Mouse (Mus musculus) liver, embryonic 14.5 days (tissue): Measurements from ENCODE around the gene Adrb1. TPM values are rescaled to one million over a fixed set of nuclear protein-coding genes. Genes with fewer than 3 reads are reported as not detected.

Experiments
- ATAC-seq: fragments of 200-750 bp; cut with Nextera tagmentation; 2 replicates; pipeline ENCODE4 v1.8.0; 2017; ENCODE audit warnings: moderate number of reproducible peaks, mild to moderate bottlenecking, moderate library complexity; ENCODE audit not compliant: insufficient read depth
- DNase-seq, 3 experiments: peaks; one replicate each; pipeline ENCODE4 v3.0.0-alpha.2; 2012 to 2013; ENCODE audit warnings: low read depth in 3 of 3, low spot score in 3 of 3
- H3K27ac ChIP-seq: fragments of 300-500 bp; sonication (generic); 2 replicates; pipeline ENCODE4 v1.5.1; 2014; ENCODE audit warnings: moderate library complexity, mild to moderate bottlenecking, control low read depth, inconsistent platforms
- H3K27me3 ChIP-seq: fragments of 300-500 bp; sonication (generic); 2 replicates; pipeline ENCODE4 v1.6.1; 2014; ENCODE audit warnings: mild to moderate bottlenecking, low read length, moderate library complexity; ENCODE audit not compliant: control insufficient read depth, insufficient read depth
- H3K36me3 ChIP-seq: fragments of 300-500 bp; sonication (generic); replicated peaks from 2 replicates; pipeline ENCODE4 v1.6.1; 2014; ENCODE audit warnings: low read depth; ENCODE audit not compliant: control insufficient read depth, insufficient read depth
- H3K4me1 ChIP-seq, 2 experiments: fragments of 200-500 bp in 1 of 2; fragments of 300-500 bp in 1 of 2; sonication (generic) in 1 of 2; replicated peaks; 2 replicates each; pipeline ENCODE4 v1.6.1; 2012 to 2014; ENCODE audit warnings: antibody characterized with exemption in 1 of 2, inconsistent platforms in 1 of 2, low read length in 1 of 2; ENCODE audit not compliant: control insufficient read depth in 2 of 2, insufficient read depth in 2 of 2
- H3K4me2 ChIP-seq: fragments of 300-500 bp; sonication (generic); 2 replicates; pipeline ENCODE4 v1.6.1; 2014; ENCODE audit warnings: low read depth, mild to moderate bottlenecking, control low read depth, moderate library complexity
- H3K4me3 ChIP-seq, 2 experiments: fragments of 200-500 bp in 1 of 2; fragments of 300-500 bp in 1 of 2; sonication (generic) in 1 of 2; 2 replicates each; pipeline ENCODE4 v1.5.1; 2012 to 2014; ENCODE audit warnings: low read depth in 2 of 2, low read length in 2 of 2, mild to moderate bottlenecking in 2 of 2, control low read depth in 1 of 2, inconsistent platforms in 1 of 2, moderate library complexity in 1 of 2; ENCODE audit not compliant: insufficient read depth in 1 of 2
- H3K9ac ChIP-seq: fragments of 300-500 bp; sonication (generic); replicated peaks from 2 replicates; pipeline ENCODE4 v1.6.1; 2014; ENCODE audit warnings: mild to moderate bottlenecking, control low read depth, moderate library complexity
- H3K9me3 ChIP-seq: fragments of 300-500 bp; sonication (generic); 2 replicates; pipeline ENCODE4 v1.6.1; 2016; ENCODE audit warnings: low read length, mixed read lengths; ENCODE audit not compliant: control insufficient read depth
- CTCF ChIP-seq: IDR thresholded peaks from 2 replicates; pipeline ENCODE4 v1.5.1; 2016; ENCODE audit warnings: antibody characterized with exemption, low read depth, control low read depth
- EP300 ChIP-seq: IDR thresholded peaks from 2 replicates; pipeline ENCODE4 v1.6.1; 2016; ENCODE audit warnings: antibody characterized with exemption, low read depth
- whole genome bisulfite sequencing: fragments of 180-500 bp; shearing (Covaris S2); extraction: QIAGEN DNeasy Blood & Tissue Kit; methylation state at CpG from one replicate; pipeline ENCODE4 v1.1.7; 2014; ENCODE audit not compliant: insufficient replicate concordance; 5-methylcytosine and 5-hydroxymethylcytosine counted together
- polyA plus RNA-seq, 2 experiments: library from polyadenylated mRNA; depleted of rRNA in 1 of 2; stranded (reverse) in 1 of 2; unstranded in 1 of 2; fragments of >200 nt; fragmentation: Nextera tagmentation in 1 of 2; extraction: Ambion mirVana in 1 of 2; gene quantifications; 2 replicates each; pipeline versions ENCODE4 v1.2.1 to v1.2.3; 2012 to 2014

Adrb1 gene
- polyA plus RNA-seq, 2 experiments, result 0.20 to 0.30 TPM

DNA sequence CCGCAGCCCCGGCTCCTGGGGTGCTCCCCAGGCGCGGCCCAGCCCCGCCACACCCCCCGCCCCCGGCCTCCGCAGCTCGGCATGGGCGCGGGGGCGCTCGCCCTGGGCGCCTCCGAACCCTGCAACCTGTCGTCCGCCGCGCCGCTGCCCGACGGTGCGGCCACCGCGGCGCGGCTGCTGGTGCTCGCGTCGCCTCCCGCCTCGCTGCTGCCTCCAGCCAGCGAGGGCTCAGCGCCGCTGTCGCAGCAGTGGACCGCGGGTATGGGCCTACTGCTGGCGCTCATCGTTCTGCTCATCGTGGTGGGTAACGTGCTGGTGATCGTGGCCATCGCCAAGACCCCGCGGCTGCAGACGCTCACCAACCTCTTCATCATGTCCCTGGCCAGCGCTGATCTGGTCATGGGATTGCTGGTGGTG lies 300 bp downstream of the Adrb1 start:
- Histone ChIP-seq H3K9ac (no peak overlapping the region), H3K27me3 (peaks cover 65% of the 10 kb centered on the region), H3K4me2 (peak overlapping the region; percentile 58), H3K27ac (no peak overlapping the region), H3K4me3 (peak overlapping the region in 1 of 2 experiments; percentile 40; a peak in 2 of 4 replicates), H3K36me3 (no peaks in the 10 kb centered on the region), H3K9me3 (no peaks in the 10 kb centered on the region), H3K4me1 (no peaks in the 10 kb centered on the region)
- TF ChIP-seq EP300 (no peak), CTCF (no peak)
- ATAC-seq, result no peak
- DNase-seq, result no peak
- WGBS, result 1% methylated on average over 21 of the region's 48 CpGs

DNA sequence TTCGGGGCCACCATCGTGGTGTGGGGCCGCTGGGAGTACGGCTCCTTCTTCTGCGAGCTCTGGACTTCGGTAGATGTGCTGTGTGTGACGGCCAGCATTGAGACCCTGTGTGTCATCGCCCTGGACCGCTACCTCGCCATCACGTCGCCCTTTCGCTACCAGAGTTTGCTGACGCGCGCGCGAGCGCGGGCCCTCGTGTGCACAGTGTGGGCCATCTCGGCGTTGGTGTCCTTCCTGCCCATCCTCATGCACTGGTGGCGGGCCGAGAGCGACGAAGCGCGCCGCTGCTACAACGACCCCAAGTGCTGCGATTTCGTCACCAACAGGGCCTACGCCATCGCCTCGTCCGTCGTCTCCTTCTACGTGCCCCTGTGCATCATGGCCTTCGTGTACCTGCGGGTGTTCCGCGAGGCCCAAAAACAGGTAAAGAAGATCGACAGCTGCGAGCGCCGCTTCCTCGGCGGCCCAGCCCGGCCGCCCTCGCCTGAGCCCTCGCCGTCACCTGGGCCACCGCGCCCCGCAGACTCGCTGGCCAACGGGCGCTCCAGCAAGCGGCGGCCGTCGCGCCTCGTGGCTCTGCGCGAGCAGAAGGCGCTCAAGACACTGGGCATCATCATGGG lies 822 bp downstream of the Adrb1 start:
- Histone ChIP-seq H3K4me3 (peak overlapping the region in 1 of 2 experiments; percentile 40; a peak in 2 of 4 replicates), H3K36me3 (no peaks in the 10 kb centered on the region), H3K27ac (no peak overlapping the region), H3K9ac (no peak overlapping the region), H3K4me1 (no peaks in the 10 kb centered on the region), H3K9me3 (no peaks in the 10 kb centered on the region), H3K4me2 (peak overlapping the region; percentile 52), H3K27me3 (peaks cover 65% of the 10 kb centered on the region)
- ATAC-seq, result no peak
- WGBS, result 2% methylated on average over 69 of the region's 69 CpGs
- TF ChIP-seq EP300 (no peak), CTCF (no peak)
- no peak for DNase-seq

DNA sequence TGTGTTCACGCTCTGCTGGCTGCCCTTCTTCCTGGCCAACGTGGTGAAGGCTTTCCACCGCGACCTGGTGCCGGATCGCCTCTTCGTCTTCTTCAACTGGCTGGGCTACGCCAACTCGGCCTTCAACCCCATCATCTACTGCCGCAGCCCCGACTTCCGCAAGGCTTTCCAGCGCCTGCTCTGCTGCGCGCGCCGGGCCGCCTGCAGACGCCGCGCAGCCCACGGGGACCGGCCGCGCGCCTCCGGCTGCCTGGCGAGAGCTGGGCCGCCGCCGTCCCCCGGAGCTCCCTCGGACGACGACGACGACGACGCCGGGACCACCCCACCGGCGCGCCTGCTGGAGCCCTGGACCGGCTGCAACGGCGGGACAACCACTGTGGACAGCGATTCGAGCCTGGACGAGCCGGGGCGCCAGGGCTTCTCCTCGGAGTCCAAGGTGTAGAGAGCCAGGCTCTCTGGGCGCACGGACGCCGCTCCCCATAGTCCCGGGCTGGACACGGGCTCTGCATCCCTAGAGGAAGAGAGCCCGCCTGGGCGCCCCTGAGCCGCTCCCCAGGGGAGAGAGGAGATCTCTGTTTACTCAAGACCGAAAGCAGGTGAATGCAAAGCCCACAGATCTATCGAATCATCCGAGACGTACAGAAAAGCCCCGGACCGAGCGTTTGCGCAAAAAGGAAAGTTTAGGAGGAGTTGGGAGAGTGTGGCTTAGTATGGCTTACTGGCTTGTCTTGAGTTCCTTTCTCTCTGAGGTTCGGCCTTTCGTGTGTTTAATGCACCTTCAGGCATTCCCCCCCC lies 1.5 kb downstream of the Adrb1 start:
- Histone ChIP-seq H3K4me1 (no peaks in the 10 kb centered on the region), H3K9ac (no peak overlapping the region), H3K27me3 (peaks cover 65% of the 10 kb centered on the region), H3K27ac (no peak overlapping the region), H3K36me3 (no peaks in the 10 kb centered on the region), H3K4me3 (peak overlapping the region in 1 of 2 experiments; percentile 40; a peak in 3 of 4 replicates), H3K9me3 (no peaks in the 10 kb centered on the region), H3K4me2 (peak overlapping the region; percentile 52)
- ATAC-seq (no peak), DNase-seq (no peak)
- under 1% methylated on average over 70 of the region's 71 CpGs for WGBS
- TF ChIP-seq EP300, result no peak
- TF ChIP-seq CTCF, result no peak

- Histone ChIP-seq H3K9me3 (no peaks in the 10 kb centered on the region), H3K27me3 (peaks cover 60% of the 10 kb centered on the region), H3K4me1 (no peaks in the 10 kb centered on the region), H3K27ac (no peak overlapping the region), H3K36me3 (no peaks in the 10 kb centered on the region), H3K4me3 (peak overlapping the region in 1 of 2 experiments; percentile 20; a peak in 2 of 4 replicates), H3K9ac (no peak overlapping the region), H3K4me2 (peak overlapping the region; percentile 52)
- DNase-seq (no peak), ATAC-seq (no peak)
- WGBS, result 4% methylated on average over 13 of the region's 13 CpGs
- TF ChIP-seq EP300 (no peak), CTCF (no peak)
Measured at GRCm38 (mm10) chr19:56724126-56724597, 2.2 kb downstream of the Adrb1 start.
